Mouse (Mus musculus): Measurements from ENCODE around the gene Aco2.
A peak's percentile ranks its signal among the peaks of the same experiment; 100 is the strongest.

Aco2 gene

DNA sequence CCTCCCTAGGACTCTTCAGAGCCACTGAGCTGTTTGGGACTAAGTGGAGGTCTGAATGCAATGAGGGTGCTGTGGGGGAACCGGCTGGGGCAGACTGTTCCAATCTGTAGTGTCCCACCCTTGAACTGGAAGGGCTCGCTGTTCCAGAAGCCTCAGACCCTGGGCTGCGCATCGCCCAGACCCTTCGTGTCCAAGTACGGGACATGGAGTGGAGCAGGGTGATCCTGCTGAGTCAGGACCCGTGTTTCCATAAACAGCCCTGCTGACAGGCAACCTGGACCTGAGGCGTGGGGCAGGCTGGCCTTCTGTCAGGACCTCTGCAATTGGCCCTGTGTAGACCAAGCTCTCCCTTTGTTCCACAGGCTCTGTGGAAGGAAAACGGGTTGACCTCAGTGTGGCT lies 25.4 kb upstream of the Aco2 start:
- no peak for DNase-seq

DNA sequence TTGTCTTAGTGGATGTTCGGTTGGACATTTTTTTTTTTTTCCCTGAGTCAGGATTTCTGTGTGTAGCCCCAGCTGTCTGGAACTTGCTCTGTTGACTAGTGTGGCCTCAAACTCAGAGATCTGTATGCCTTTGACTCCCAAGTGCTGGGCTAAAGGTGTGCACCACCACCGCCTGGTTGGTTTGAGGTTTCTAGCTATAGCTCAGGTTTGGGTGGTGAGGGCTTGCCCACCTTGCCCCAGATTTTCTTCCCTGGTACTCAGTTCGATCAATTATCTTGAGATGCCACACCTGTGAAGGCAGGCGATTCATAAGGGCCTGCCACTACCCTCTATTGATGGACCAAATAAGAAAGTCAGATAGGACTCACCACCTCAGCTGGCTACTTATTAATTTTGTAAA lies 24.9 kb upstream of the Aco2 start:
- no peak for DNase-seq

DNA sequence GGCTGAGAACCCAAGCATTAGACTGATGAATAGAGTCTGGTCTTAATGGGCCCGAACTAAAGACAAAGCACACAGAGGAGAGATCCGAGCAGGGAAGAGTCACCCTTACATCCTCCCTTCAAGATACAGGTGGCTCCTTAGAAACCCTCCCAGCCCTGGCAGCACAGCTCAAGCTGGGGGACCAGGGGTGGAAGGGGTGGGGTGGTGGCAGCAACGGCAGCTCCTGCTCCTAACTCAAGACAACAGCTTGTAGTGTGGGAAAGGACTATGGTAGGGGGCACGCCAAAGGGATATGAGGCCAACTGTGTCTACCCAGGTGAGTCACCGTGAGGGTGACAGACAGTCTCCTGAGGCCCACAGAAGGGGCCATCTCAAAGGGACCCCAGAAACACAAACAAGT lies 24.2 kb upstream of the Aco2 start:
- no peak for DNase-seq

DNA sequence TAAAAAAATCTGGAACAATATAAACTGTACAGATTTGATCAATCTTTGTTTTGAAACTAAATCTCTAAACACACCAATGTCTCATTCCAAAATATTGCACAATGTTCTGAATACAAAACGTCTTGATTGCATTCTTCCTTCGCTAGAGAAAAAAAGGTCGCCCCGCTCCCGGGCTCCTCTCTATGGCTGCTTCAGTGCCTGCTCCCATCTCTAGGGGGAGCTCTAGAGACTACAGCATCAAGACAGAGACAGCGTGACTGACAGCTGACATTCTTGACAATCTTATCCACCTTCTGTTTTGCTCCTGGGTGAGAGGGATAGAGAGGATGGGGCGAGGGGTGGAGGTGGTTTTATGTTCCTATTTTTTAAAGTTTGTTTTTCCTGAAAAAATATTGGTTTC lies 23.8 kb upstream of the Aco2 start:
- DNase-seq, result peak in 1 of 2 experiments; percentile 59

DNA sequence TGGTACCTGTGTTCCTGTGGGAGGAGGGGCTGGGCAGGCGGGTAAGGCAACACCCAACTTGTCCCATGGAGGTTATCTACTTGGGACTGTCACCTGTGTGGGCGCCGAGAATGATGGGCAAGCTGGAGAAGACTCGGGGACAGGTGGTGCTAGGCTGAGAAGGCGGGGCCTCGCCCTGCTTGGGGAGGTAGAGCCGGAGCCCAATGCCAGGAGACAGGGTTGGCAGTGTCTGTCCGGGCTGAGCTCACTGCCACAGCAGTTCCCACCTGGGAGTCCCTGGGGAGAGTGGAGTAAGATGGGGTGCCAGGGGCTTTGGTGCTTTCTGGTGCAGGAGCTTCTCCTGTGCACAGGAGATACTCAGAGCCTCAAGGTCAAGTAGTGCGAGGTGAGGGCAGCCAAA lies 23.0 kb upstream of the Aco2 start:
- DNase-seq, result no peak

DNA sequence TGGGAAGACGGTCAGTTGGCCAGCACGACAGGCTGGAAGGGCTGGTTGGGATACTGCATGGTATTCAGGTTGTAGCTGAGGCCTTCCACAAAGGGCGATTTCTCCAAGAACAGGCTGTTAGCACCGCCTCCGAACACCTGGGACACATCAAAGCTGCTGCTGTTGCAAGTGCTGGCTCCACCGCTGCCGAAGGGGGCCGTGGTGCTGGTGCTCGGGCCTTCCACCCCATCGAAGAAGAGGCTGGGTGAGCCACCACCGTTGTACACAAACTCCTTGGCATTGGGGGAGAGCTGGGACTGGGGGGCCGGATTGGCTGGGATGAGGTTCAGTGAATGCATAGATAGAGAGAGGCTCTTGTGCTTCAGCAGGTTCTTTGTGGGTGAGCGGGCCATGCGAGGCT lies 21.4 kb upstream of the Aco2 start:
- DNase-seq, result no peak

DNA sequence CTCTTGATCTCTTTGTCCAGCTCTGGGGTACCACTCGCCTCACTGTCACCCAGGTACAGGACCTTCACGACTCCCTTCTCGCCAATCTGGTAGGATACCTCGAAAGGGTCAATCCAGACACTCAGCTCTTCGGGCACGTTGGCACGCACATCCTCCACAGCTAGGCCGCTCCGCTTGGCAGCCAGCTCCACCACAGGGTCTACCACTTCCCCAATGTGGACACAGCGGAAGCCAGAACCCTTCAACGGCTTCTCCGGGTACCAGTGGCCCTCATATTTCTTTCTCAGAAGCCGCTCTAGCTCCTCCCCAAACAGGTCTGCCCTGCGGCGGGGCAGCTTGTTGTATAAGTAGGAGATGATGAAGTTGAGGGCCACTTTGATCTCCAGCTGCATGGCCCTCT lies 20.7 kb upstream of the Aco2 start:
- DNase-seq, result no peak

DNA sequence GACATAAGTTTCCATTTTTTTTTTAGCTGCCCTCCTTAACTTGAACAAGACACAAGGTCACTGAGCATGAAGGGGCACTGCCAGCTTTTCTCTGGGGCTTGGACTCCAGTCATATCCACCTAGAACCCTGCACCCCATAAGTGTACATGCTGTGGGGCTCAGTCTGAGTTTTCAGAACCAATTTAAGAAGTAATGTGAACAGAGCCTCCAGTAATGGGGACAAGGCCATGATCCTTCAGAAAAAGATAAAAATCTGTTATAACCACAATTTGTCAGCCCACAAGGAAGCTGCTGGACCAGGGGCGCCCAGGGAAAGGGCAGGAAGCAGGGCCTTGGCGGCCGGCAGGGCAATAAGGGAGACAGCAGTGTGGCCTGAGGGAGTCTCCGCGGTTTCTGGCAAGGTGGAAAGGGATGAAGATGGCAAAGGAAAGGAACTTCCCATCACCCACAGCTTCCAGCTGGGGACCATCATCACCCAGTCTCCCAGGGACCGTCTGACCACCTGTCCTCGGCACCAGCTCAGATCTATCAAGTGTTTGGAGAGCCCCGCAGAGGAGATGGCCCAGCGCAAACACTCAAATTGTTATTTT lies 19.6 kb upstream of the Aco2 start:
- DNase-seq, result no peak

DNA sequence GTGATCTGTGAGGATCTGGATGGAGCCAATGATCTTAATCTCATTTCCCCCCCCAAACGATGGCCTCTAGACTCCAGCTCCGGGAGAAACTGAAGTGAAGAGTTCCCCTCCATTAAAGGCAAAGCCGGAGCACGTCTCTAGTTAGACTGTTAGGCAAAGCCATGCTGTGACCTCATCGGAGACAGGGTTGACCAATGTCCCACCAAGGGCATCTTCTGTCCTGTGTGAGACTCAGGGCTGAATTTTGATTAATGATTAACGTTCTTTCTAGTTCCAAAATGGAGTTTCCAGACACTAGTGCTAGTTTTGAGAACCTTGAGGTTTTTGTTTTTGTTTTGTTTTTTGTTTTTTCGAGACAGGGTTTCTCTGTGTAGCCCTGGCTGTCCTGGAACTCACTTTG lies 19.0 kb upstream of the Aco2 start:
- no peak for DNase-seq

DNA sequence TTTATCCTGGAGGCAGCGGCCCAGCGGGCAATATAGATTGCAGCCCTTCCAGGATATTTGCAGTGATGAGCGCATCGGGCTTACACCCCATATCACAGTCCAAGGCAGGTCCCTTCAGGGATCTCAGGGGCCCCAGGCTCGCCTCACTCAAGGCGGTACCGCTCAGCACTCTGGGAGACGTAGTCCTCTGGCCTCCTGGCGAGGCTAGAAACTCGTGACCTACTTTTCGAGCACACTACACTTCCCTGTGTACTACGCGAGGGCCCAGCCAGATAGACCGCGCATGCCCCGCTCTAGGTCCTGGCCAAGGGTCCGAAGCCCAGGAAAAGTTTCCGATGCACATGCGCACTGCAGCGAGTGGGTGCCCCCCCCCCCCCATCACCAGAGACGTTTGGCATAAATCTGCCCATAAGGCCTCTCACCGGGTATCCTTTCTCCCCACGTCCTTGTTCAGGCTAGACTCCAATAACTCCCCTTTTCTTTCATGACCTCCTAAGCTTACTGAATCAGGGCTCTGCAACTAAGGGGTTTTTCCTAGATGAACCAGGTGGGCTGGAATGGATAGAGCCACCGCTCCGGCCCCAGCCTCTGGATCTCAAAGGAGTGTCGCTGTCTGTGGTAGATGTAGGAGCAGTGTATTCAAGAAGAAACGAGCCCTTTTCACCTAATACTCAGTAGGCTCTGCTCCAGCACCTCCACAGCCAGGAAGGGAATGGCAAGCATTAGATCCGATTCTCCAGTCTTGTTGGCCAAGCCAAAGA lies 15.9 kb upstream of the Aco2 start:
- DNase-seq, result peak; percentile 67 to 68

DNA sequence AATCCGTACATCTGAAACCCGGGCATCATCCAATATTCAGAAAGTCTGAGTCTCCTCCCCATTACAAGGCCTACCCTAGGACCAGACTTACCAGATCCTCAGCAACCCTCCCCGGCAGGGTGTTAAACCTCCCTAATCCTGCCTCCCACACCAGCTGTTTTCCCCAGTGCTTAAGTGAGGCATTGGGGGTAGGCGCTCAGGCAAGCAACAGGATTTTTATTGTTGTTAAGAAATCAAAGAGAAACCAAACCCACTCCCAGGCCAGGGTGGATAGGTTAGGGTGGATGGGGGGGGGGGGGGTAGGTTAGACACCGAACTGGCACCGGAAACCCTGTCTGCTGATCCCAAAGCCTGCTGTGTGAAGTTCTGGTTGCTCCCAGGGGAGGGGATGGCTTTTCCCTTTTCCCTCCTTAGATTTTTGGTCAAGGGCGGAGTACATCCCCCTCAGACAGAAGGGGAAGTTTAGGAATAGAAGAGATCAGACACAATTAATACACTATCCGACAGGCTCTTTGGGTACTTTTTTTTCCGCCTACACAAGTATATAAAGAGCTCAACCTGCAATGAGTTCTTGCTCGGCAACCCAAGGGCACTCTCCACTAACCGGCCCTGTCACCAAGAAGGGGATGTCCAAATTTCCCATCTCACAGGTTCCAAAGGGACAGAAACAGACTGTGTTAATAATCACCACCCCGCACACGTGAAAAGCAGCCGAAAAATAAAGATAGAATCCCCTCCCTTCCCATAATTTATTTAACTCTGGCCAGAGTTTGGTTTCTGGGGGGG lies 15.0 kb upstream of the Aco2 start:
- DNase-seq, result peak in 1 of 2 experiments; percentile 23

DNA sequence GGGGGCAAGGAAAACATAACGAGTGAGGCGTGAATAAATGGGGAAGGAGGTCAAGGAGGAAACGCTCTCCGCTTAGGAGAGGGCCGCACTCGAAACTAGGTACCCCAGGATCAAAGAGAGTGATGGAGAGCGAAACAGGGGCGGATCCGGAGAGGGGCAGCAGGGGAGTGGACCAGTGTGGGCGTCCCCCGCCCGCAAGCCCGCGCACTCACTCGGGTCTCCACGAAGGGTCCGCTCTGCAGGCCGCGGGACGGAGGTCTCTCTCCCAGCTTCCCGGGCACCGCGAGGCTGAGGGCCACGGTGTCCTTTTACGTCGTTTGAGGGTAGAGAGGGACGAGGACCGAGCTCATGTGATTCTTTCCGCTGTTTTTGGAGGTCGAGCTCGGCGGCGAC lies 14.4 kb upstream of the Aco2 start:
- DNase-seq, result no peak

DNA sequence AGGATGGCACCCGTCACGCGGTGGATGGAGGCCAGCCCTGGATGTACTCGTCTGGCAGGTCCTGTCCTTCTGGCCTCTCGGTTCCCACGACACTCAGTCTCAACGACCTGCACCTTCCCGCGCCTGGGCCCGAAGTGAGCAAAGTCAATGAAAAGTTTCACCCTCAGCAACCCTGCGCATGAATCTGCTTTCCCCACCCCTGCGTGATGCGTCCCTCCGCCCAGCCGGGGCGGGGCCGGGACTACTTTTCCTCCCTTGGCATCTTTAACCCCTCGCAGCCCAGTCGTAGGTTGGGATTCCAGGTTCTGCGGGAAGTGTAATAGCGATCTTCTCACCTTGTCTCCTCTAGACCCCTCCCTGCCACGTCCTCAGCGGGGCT lies 14.0 kb upstream of the Aco2 start:
- DNase-seq, result peak; percentile 85 to 95

DNA sequence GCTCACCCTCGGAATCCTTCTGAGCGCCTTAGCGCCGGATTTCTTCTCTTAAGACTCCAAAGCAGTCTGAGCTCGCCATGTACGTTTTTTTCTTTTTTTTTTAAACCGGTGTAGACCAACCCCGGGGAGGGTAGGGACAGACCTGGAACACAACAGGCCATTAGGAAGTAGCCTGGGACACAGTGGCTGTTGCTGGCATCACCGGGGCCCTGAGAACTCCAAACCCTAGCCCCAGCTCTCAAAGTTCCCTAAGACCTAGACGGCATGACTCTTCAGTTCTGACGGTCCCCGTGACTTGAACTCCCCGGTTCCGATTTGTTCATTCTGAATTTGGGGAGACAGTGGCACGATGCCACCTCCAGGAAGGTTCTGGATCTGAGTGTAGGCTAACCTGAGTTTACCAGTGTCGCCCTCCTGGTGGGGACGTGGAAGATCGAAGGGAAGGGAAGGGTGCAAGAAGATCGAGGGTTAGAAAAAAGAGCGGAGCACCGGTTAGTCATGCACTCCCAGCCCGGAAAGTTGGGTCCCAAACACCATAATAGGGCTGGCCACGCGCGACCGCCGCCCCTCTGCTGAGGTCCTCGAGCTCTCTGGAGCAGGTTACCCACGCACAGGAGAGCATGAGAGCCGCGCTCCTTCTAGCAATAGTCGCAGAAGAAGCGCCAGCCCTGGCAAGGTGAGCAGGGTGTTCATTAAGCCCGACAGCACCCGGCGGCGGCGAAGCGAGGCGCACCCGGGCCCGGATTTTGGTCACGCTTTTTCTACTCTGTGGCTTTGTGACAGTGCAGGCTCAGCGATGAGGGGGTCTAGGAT lies 13.4 kb upstream of the Aco2 start, which contains the start of gene Tob2:
Gene Tob2, minus strand, starts transcription at position 280 of the 813 bp plus-strand sequence.
- peak; percentile 55 to 65 for DNase-seq

DNA sequence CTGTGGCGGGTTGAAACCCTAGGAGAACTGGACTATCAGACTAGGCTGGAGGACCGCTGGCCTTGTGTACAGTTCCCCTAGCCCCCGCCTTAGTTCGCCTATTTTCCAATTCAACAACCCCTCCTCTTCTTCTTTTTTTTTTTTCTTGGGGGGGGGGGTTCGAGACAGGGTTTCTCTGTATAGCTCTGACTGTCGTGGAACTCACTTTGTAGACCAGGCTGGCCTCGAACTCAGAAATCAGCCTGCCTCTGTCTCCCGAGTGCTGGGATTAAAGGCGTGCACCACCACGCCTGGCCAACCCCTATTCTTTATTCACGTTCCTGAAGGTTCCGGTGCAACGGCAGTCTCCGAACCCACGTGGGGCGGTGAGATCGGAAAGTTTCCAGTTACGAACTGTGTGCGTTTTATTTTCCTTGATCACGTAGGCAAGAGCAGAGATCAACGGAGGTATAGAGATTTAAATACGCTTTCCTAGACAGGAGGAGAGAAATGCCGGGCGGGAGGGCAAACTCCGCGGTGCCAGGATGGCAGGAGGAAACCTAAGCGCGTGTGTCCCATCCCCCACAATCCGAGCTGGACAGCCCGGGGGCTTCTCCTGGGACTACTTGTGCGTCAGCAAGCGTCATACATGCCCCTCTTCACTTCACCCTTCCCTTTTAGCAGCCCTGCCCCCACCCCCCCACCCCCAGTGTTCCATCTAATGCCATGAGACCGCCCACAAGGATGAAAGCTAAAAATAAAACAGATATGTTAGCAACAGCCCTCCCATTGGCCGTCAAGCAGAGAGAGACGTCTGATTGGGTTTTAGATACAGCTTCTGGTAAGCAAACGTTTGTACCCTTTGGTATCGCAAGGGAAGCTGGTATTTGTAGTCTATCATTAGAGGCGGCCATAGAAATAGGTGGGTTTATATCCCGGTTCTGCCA lies 12.5 kb upstream of the Aco2 start:
- peak; percentile 75 to 78 for DNase-seq

DNA sequence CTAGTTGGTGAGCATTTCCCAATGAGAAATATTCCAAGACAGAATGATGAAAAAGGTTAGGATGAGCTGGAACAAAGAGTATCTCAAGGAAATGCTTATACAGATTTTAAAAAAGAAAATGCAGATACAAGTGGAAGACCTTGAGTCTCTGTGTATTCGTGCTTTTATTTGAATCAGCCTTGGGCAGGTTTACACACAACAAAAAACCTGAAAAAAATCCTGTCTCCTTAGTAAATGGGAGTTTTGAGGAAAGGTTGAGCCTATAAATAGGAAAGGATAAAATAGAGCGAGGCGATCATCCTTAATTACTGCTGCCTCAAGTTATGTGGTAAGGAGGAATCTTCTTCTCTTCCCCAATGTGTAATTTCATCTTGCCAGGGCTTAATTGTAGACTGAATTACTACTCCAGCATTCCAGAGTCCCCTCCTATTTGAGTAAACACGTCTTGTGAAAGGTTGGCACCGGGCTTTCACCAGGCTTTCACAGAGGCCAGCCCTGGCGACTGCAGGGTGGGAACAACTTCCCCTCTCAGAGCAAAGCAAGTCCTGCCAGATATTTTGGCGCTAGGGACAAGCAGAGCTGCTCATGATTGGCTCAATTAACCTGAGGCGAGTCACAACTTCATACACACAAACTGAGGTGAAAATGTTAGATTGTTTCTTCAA lies 11.5 kb upstream of the Aco2 start:
- DNase-seq, result no peak

DNA sequence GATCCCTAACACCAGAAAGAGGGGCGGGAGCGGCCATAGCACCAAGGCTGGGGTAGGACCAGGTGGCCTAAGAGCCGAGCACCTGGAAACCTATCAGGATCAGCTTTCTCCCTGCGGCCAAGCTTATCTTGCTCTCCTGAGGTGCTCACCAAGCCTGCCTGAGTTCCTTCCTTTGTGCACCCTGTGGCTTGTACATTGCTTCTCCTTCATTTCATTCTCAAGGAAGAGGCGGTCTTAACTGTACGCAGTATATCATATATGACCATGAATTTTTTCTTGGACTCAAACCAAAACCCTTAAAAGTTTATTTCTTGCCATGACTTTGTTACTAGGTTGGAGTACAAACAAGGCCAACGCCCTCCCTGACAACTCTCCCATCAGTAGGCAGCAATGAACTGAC lies 7.9 kb upstream of the Aco2 start:
- DNase-seq, result no peak

DNA sequence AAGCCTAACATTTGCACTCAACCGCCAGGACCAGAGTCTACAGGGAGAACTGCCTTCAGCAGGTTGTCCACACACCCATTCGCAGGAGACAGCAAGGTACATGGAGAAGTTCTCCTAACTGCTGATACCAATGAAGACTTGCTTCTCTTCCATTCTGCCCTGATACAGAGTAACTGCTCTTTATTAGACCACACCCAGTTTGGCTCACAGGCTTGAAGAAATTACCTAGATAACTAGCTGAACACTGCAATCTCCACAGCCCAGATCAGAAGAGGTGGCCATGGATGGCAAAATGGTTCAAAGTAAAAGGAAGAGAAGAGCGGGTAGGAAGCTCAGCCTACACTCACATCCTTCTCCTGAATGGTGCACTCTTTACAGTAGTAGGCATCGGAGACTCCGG lies 2.1 kb upstream of the Aco2 start:
- no peak for DNase-seq

DNA sequence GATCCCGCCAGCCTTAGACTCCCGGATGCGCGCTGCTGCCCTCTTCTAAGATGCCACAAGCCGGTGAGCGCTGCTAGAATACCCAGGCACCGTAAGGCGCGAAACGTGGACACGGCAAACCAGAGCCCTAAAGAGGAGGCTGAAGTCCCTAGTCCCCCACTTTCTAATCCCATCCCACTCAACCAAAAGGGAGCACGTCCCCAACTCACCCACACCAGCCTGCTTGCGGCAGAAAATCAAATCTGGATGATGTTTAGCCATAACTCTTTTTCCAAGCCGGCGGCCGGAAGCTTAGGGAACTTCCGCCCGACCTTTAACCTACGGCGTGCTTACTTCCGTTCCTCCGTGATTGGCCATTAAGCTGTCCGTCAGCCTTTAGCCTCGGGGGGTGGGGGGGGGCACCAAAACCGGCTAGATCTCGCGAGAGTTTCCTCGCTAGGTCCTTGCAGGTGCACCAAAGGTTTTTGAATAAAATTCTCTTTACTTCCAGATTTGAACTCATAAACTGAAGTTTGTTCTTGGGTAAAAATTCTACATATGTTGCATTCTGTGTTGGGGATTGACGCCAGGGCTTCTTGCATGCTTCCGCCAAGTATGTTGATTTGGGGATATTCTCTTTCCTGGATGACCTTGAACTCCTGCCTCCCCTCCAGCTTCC lies 376 bp upstream of the Aco2 start, which contains the start of gene Phf5a:
Gene Phf5a, minus strand, starts transcription at position 308 of the 658 bp plus-strand sequence.
- peak; percentile 70 to 74 for DNase-seq

DNA sequence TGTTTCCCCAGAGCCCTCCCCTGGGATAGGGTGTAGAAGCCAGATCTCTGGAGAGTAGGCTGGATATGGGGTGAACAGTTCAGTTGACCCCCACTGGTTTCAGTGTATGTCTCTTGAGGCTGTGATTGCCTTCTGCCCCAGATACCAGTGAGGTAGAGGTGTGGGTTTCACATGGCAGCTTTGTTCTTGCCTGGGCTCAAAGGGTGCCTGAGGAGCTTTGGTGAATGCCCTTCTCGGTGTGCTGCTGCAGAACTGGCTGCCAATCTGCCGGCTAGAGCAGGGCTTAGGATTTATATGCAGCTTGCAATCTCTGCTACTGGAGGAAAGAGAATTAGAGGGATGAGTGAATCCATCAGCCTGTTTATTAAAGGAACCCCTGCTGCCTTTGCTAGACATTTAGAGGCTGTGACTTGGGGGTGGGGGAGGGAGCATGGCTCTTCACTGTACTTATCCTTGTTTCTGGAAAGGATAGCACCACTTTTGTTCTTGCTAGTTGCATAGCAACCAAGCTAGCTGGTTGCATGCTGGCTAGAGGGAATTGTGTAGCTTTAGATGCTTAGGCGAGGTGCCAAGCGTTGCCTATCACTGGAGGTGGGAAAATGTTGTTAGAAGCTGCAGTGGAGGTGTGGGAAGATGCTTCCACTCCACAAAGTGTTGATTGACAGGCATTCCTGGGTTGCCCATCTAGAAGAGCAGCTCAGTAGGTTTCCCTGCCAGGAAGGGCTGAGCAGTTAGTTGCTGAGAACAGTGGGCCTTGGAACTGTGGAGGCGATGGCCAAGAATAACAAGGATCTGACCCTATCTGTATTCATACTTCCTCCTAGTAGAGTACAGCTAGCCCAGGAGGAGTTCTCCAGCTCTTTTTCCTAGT lies 7.7 kb downstream of the Aco2 start:
- no peak for DNase-seq
